Mouse (Mus musculus) cerebellum, adult 2 months (tissue): ENCODE results near the gene Zfp14.

Experiments used
- CTCF ChIP-seq: fragments of 200-500 bp; IDR thresholded peaks from 2 replicates; pipeline ENCODE4 v1.5.1; 2011; ENCODE audit warnings: low read depth, mild to moderate bottlenecking, control low read depth, low read length, moderate library complexity, borderline replicate concordance; ENCODE audit not compliant: insufficient read depth
- POLR2A ChIP-seq: fragments of 200-500 bp; IDR thresholded peaks from 2 replicates; pipeline ENCODE4 v1.6.1; 2011; ENCODE audit warnings: low read length, control low read depth, borderline replicate concordance; ENCODE audit not compliant: insufficient read depth

DNA sequence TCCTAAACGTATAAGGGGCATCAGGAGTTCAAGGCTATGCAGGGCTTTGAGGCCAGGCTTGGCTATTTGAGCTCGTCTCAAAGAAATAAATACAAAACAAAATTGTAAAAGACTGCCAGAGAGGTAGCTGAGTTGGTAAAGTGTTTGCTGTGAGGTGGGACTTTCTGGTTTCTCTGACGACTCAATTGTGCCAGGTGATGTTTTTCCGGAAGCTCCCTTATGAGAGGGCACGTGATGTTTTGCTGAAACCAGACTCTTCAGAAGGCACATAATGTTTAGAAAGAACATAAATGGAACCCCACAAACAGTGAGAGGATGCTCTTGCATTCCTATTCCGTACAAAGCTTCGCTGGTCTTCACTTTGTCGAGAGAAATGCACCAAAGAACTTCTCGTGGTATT is 41.5 kb upstream of the Zfp14 start:
- no peak for TF ChIP-seq CTCF
- TF ChIP-seq POLR2A: no peak
